Mouse (Mus musculus): ENCODE measurements around the gene Cela2a. TPM values are rescaled to one million over a fixed set of nuclear protein-coding genes. Genes with fewer than 3 reads are reported as not detected.
A peak's percentile ranks its signal among the peaks of the same experiment; 100 is the strongest.
"Not testable (repeated sequence)": the region's sequence is repeated elsewhere in the genome, so short reads cannot be mapped to it uniquely, and the experiment has no call there.

The Cela2a gene
- polyA plus RNA-seq, 1 experiment: 0.29 TPM

GRCm38 (mm10) chr4:141797545-141797944, 28.4 kb downstream of the Cela2a start:
- no peak for DNase-seq (ENCODE audit: low spot score)

DNA sequence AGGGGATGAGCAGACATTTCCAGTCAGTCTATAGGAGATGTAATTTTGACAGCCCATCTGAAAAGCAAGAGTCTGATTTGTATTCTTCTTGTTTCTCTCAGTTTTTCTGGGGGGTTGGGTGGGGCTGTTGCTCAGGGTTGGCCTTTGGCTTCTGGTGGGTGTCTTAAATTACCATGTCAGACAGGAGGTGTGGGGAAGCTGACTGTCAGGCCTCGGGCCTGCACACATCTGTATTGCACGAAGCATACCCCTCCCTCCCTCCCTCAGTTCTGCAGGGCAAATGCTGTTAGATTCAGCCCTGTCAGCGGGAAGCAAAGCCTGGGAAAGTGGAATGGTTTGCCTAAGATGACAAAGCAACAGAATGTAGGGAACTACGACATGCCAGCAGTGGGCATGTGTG, 29.0 kb downstream of the Cela2a start:
- DNase-seq (ENCODE audit: low spot score): no peak

GRCm38 (mm10) chr4:141796356-141796755, 29.6 kb downstream of the Cela2a start:
- DNase-seq (ENCODE audit: low spot score): no peak

DNA sequence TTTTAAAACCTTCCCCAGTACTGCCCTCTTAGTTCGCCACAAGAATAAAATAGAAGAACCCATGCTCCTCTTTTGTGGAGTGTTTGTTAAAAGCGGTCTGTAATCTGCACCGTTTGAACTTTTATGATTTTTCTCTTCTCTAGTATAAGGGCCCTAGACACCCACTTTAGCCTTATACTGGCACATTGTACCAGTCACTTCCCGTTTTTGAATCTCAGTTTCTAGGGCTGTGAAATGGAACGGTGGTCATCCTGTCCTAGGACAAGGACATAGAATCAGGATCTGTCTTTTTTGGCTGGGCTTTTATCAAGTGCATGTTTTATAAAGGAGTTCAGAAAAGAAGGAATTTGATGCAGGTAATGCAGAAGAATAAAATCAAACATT, 31.8 kb downstream of the Cela2a start:
- no peak for DNase-seq (ENCODE audit: low spot score)

DNA sequence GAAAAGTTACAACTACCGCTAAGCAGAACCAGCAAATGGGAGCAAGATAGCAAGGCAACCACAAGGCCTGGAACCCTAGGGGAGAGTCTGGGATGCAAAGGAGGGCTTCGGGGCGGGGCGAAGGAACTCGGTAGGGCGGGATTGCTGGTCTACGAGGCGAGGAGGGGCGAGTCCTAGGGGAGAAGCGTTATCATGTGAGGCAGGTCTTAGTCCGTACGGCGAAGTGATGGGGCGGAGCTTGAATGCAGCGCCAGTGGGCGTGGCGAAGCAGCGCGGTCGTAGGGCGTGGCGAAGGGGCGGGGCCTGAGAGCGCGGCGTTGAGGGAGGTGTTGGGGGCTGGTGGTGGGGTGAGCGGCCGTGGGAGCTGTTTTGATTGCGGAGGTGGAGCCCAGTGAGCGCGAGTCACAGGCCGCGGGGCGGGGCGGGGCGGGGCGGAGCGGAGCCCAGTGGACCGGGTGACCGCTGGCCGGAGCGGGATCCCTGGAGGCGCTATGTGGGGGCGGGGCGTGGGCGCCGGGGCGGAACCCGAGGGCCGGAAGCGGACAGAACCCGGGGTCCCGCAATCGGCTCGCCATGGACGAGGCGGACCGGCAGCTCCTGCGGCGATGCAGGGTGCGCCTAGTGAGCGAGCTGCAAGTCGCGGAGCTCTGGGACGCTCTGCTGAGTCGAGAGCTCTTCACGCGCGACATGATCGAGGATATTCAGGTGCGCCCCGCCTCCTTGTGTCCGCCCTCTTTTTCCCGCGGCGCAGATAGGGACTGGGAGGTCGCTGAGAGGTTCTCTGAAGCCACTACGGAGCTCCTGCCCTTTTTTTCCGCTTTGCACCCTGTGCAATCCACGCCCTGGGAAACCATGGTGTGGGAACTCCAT, 32.4 kb downstream of the Cela2a start, which contains the start of gene Casp9:
Casp9 (plus strand) TSS at position 331 of the 870 bp plus-strand sequence.
- peak; percentile 92 for DNase-seq (ENCODE audit: low spot score)

GRCm38 (mm10) chr4:141792554-141793281, 33.2 kb downstream of the Cela2a start:
- no peak for DNase-seq (ENCODE audit: low spot score)

DNA sequence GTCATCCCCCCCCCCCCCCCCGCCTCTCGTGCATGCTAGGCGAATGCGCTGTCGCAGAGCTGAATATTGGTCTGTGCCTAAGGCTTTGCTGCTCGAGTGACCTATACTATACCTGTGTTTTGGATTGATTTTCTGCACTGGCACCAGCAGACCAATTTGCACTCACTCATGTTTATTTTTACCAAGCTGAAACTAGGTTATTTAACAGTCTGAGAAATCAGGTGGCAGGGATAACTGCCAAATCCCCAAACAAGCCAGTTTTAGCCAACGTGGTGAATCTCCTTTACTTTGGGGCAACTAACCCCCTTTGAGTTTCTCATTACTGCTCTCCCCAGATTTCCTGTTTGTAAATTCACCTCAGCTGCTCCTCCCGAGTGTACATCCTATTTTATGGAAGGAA, 34.0 kb downstream of the Cela2a start:
- no peak for DNase-seq (ENCODE audit: low spot score)

- DNase-seq (ENCODE audit: low spot score): no peak
Observed at GRCm38 (mm10) chr4:141791486-141791885, 34.5 kb downstream of the Cela2a start.

- DNase-seq (ENCODE audit: low spot score): peak; percentile 94
Observed at GRCm38 (mm10) chr4:141790524-141790990, 35.4 kb downstream of the Cela2a start, which contains the start of gene Dnajc16. Gene Dnajc16 (minus strand): TSS chr4:141790931.

DNA sequence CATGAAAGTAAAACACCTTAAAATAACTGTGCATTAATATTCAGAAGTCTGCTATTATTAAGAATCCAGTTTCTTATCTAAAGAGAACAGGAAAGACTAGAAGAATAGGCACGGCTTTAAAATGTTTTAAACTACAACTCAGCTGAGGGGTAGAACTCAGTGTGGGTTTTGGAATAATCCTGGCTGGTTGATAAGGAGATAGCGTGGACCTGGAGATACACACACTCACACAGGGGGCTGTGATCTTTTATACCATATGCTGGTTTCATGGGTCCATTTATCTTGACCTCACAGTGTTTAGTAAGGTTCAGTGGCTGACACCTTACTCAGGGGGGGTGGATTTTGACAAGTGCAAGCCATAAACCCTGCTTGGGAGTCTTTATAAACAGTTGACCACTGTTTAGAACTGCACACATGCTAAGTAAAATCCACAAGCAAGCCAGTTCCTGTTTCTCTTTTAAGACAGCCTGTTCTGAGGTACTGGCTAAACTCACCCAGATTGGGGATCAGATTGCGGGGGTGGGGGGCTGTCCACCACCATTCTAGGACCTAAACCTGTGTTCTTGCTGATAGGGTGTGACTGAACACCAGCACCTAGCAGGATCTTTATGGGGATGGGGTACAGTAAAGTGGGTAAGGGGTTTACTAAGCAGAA, 36.3 kb downstream of the Cela2a start:
- no peak for DNase-seq (ENCODE audit: low spot score)

GRCm38 (mm10) chr4:141787462-141787861, 38.5 kb downstream of the Cela2a start:
- DNase-seq (ENCODE audit: low spot score): no peak

DNA sequence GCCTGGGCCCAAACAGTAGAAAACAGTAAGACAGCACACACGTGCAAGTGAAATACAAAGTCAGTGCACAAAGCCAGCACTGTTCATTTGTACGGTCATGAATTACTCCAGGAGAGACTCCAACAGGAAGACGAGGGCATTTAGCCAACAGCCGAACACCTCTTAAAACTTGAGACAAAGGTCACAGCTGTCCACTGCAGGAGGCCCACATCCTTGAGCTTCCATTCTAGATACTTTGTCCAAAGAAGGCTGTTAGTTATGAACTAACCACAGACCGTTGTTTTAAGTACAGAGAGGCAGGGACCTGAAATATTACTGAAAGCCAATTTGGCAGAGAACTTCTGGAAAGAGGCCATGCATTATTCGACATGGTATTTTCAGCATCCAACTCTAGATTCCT, 38.9 kb downstream of the Cela2a start:
- no peak for DNase-seq (ENCODE audit: low spot score)

- no peak for DNase-seq (ENCODE audit: low spot score)
Observed at GRCm38 (mm10) chr4:141786141-141786540, 39.8 kb downstream of the Cela2a start.

DNA sequence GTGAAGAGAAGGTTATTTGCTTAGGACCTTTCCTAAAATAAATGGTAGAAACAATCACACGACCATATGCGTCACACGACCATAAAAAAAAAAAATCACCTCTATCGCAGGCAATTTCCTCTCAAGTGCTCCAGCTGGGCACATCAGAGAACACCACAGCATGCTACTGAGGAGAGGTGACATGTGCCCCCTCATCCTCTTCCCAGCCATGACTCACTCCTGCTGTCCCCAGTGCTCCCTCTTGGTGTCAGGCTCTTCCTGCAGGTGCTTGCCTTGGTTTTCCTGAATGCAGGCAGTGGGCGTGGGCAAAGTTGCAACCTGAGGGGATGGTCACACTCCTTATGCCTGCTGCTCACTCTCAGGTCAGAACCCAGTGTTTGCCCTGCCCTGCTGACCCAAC, 41.1 kb downstream of the Cela2a start:
- no peak for DNase-seq (ENCODE audit: low spot score)

DNA sequence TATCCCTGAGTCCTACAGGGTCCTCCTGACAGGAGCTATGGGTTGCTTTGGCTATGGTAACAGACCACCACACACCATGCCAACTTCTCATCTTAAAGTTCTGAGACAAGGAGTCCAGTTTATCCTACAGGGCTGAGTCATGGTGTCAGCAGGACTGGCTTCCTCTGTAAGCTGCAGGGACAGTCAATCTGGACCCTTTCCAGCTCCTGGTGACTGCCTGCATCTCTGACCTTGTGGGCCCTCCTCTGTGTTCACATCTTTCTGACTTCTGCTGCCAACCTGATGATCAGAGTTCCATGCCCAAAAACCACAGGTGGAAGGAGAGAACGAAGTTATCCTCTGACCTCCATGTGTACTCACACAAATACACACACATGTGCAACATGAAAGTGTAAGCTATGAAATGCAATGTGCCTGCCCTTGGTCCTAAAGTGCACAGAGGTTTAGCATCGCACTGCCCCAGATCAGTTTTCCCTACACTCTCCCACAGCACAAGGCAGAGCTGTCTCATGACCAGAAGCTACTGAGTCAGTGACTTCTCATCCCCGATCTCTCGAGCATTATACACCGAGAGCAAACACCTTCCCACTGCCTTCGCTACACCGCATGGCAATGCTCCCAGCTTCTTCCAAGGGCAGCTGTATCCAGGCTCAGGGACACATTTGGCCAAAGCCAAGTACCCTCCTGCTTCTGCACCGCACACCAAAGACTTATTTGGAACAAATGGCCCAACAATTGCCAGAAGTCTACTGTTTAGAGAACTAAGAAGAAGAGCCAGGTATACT, 44.6 kb downstream of the Cela2a start:
- DNase-seq (ENCODE audit: low spot score): no peak

DNA sequence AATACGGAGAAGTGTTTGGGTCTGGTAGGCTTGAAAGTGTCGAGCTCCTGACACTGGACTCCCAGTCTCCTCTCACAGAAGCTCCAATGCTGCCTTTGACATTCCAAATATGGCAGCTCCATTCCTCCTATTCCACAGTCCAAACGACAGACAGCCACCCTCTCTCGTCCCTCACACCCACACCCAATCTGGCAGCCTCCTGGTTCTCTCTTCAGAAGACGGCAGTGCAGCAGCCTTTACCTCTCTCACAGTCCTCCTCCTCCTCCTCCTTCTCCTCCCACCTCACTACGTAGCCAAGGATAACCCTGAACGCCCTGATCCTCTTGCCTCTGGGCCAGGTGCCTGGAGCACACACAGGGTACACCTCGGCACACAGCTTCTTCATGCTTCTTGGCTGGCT, 46.1 kb downstream of the Cela2a start:
- no peak for DNase-seq (ENCODE audit: low spot score)

DNA sequence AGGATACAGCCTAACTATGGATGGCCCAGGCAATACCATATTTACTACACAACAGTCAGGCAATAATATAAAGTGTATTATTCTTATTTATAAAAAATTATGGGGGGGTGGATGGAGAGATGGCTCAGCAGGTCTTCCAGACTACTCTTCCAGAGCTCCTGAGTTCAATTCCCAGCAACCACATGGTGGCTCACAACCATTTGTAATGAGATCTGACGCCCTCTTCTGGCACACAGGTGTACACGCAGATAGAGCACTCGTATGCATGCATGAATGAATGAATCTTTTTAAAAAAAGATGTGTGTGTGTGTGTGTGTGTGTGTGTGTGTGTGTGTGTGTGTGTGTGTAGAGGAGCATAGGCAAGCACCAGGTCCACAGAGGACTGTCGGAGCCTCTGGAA, 52.9 kb downstream of the Cela2a start:
- DNase-seq (ENCODE audit: low spot score): not testable (repeated sequence)

- DNase-seq (ENCODE audit: low spot score): no peak
Observed at GRCm38 (mm10) chr4:141771823-141772222, 54.1 kb downstream of the Cela2a start.

DNA sequence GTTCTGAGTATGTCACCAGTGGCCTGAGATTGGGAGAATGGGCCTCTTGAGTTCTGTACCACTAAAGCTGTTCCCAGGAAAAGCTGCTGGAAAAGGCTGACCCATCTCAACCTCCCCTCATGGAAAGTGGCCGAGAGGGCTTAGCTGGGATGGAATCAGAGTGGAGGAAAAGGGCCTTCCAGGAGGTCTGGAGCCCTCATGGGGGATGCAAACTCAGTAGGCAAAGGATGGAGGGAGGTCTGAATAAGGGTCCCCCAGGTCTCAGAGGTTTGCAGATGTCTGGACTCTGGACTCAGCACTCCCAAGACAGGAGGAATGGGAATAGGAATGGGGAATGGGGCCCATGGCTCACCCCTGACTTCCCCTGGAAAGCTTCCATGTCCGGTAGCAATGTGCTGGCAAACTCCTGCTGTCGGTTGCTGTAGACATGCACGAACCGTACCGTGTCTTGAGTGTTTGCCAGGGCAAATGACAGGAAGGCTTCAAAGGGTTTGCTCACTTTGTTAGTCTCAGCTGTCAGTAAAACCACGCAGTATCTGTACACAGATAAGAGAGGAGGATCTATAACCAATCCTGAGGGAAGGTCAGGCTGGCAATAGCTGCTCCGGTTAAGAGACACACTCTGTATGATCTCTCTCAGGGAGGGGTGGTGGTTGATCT, 56.3 kb downstream of the Cela2a start:
- no peak for DNase-seq (ENCODE audit: low spot score)

DNA sequence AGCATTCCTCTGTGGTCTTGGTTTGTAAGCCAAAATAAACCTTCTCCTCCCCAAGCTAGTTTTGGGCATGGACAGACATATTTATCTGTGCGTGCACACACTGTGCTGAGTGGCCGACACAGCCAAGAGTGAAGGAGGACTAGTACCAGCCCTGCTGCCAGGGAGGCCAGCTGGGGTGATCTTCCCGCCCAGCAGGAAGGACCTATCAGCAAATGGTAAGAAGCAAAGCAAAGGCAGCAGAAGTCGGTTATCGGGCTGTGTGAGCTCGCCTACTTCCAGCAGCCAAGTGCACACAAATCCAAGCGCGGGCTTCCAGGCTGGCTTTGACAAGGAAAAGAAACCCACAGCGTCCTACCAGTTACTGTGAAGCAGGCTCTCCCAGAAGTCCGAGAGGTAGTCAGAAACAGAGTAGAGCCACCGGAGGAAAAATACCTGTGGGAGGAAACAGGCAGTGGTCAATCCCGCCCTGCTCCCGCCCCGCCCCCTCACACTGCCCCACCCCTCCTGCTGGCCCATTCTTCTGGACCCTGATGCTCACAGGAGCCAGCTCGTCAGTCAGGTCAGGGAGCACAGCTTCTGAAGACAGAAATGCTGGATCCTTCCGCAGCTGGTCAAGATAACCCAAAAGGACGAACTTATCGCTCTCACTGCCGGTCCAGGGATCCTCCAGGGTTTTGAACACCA, 58.5 kb downstream of the Cela2a start:
- no peak for DNase-seq (ENCODE audit: low spot score)
